Mouse (Mus musculus) megakaryocyte progenitor cell, adult 5-6 weeks (primary cell): ENCODE results near the gene Irf2bpl. TPM values are rescaled to one million over a fixed set of nuclear protein-coding genes. Genes with fewer than 3 reads are reported as not detected.
A peak's percentile ranks its signal among the peaks of the same experiment; 100 is the strongest.

ENCODE experiments used
- ATAC-seq: replicated peaks from 2 replicates; pipeline ENCODE4 v1.8.0; 2016; ENCODE audit warnings: mild to moderate bottlenecking, moderate TSS enrichment, inconsistent platforms; ENCODE audit not compliant: poor library complexity
- total RNA-seq, 2 experiments: library from RNA; stranded (forward) in 1 of 2; stranded (reverse) in 1 of 2; fragments of 157-497, 149-512 nt in 1 of 2; fragments of 200-1000 nt in 1 of 2; gene quantifications; 2 replicates each; pipeline versions ENCODE4 v1.2.3 to v1.2.4; 2015 to 2017

The Irf2bpl gene
- total RNA-seq, 2 experiments from 2014 or later, result 1.6 to 1.8 TPM

DNA sequence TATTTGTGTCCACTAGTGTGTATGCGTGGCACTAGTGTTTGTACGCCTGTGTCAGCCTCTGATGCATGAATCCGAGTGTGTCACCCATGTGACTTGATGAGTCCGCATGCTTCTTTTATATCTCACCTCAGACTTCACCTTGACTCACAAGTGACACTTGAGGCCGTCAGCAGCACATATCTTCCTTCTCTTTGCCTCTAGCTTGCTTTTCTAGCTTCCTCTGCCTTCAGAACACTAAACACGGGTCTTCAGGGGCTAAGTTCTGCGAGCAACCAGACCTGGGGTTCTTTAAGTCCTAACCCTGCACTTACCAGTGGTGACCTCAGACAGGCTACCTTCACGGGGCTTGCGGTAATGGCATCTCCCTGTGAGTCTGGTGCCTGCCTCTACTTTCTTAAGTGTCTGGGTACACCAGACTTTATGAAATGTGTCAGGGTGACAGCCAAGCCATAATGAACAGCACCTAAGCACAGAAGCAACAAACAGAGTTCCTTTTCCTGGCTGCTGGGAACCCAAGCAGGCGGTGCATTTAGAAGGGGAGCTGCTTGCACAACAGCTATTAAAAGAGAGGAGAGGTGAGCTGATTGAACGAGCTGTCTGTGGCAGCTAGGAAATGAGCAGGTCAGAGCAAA lies 51.9 kb downstream of the Irf2bpl start:
- no peak for ATAC-seq

DNA sequence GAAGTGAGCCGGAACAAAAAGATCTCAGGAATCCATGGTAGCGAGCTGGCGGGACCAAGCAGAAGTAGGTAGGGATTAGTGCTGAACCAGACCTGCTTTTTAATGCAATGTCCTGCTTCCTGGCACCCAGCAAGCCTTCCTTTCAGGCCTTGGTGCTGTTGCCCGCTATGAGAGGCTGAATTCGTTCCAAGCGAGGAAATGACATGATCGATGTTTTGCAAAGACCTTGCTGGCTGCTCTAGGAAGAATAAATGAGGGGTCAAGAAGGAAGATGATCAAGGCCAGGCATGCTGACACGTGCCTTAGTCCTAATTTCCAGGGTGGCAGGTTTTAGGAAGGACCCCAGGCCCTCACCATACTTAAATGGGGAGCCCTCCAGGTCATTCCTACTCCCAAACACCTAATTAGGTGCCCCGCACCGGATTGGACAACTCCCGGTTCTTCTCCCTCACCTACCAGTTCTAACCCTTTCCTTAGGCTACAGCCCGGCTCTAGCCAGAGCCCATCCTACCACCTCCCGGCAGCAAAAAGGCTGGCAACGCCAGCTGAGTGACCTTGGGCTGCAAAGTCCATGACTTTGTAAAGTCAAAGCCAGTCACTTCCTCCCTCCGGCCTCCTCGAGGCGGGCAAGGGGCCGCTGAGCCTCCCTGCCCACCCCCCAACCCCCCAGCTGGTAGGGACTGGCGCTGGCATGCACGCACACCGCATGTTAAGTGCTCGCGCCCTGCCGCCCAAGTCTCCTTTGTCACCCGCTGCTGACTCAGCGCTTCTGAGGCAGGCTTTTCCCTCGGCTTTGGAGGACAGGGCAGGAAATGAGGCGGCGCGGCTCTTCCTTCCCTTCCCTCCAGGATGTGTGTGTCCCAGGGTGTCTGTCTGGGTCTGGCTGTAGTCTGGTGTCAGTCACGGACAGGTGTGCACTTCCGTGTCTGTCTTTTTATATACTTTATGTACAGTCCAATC lies 52.7 kb downstream of the Irf2bpl start:
- peak; percentile 21 for ATAC-seq

Other genes with a start within 250 kb of the Irf2bpl start
- gene Vash1, start 206.1 kb downstream of the Irf2bpl start, total RNA-seq (2015), result 0.07 and 0.10 TPM in 2 replicates
- gene Vash1, start 206.1 kb downstream of the Irf2bpl start, total RNA-seq (2017), result 0.54 and 0.91 TPM in 2 replicates
- gene Angel1, start 158.3 kb downstream of the Irf2bpl start, total RNA-seq (2015), result 3.1 TPM in 2 replicates
- gene Angel1, start 158.3 kb downstream of the Irf2bpl start, total RNA-seq (2017), result 0.62 and 2.7 TPM in 2 replicates
- not detected in 2 replicates for gene Lrrc74a, start 150.4 kb downstream of the Irf2bpl start, total RNA-seq (2015)
- not detected in 2 replicates for gene Lrrc74a, start 150.4 kb downstream of the Irf2bpl start, total RNA-seq (2017)
- 16.7 and 22.0 TPM in 2 replicates for gene Cipc, start 62.2 kb upstream of the Irf2bpl start, total RNA-seq (2015)
- gene Cipc, start 62.2 kb upstream of the Irf2bpl start, total RNA-seq (2017), result 17.6 and 23.7 TPM in 2 replicates
- not detected in 2 replicates for gene Zdhhc22, start 105.6 kb upstream of the Irf2bpl start, total RNA-seq (2015)
- not detected in 2 replicates for gene Zdhhc22, start 105.6 kb upstream of the Irf2bpl start, total RNA-seq (2017)
- not detected in 2 replicates for gene Tmem63c, start 136.5 kb upstream of the Irf2bpl start, total RNA-seq (2015)
- gene Tmem63c, start 136.5 kb upstream of the Irf2bpl start, total RNA-seq (2017), result not detected in 2 replicates
- 0.49 TPM in 1 of 2 replicates, not detected in the other for gene Ngb, start 217.7 kb upstream of the Irf2bpl start, total RNA-seq (2015)
- 0.51 and 0.75 TPM in 2 replicates for gene Ngb, start 217.7 kb upstream of the Irf2bpl start, total RNA-seq (2017)